Mouse (Mus musculus): ENCODE data around the gene Tet3.

- TF ChIP-seq CTCF (IDR thresholded peaks at IDR 0.05): no peak
- no peak for TF ChIP-seq POLR2A (IDR thresholded peaks at IDR 0.05; ENCODE audit: insufficient read depth, low read depth, low read length)
- no peak for TF ChIP-seq EP300 (IDR thresholded peaks at IDR 0.05; ENCODE audit: insufficient read depth, low read depth, low read length)
These were observed 44.5 kb upstream of the Tet3 start for GRCm38 (mm10) chr6:83503361-83503760.
